Comparison of ENCODE assay signal across 29 mouse cellular contexts in the genomic region with DNA sequence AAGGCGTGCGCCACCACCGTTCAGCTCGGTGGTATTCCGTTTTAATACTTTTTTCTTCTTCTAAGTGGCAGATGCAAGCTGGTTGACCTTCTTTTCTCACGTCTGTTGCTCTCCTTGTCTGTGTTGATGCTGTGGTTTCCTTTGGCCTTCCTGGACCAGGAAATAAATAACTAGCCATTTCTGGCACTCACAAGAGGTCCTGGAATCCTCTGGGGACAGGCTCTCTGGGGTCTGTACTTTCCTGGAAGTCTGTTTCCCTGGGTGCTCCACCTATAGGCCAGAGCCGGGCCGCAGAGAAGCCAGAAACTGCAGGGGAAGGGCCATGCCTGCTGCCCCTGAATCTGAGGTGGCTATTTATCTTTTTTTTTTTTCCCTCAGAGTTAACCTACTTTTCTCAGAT. TPM values are rescaled to one million over a fixed set of nuclear protein-coding genes. Genes with fewer than 3 reads are reported as not detected.
DNase-seq lines count a peak whose midpoint lies in the region; ATAC-seq and TF ChIP-seq lines count a peak whose summit lies in the region.
"Had no signal": no experiment of that assay in that cellular context is flagged by ENCODE, and none has a peak within 500 bp of the region (broad histone marks: within the 10 kb centered on the region; RNA-seq: fewer than 3 reads in every experiment).

No protein-coding gene starts in this region.

- DNase-seq in adrenal gland, adult (ENCODE audit: inconsistent age in 2 of 2, low spot score in 1 of 2) = peak; percentile 9 to 60
- DNase-seq in adrenal gland, postnatal 36 days = no peak
- DNase-seq in kidney, adult 2 months = peak; percentile 44
- DNase-seq in kidney, adult 18-20 months = no peak
- no peak for DNase-seq in lung, postnatal 36 days
- DNase-seq in 416B (ENCODE audit: low read depth) = peak; percentile 47
- no peak for DNase-seq in cerebellum, adult 8-10 months
- DNase-seq: adrenal gland, postnatal 14 days; cerebellum, adult 18-20 months; cerebellum, postnatal 25 days; forebrain, postnatal 0 days; gastrocnemius, postnatal 10 days; kidney, adult 8-10 months; layer of hippocampus, adult 9-11 months; liver; lung, adult 2 months; lung, postnatal 4 days; midbrain, embryonic 14.5 days; right cerebral cortex, postnatal 25 days; spleen, adult 18-20 months had no signal

- H3K4me1 ChIP-seq in kidney, adult 2 months (ENCODE audit: control insufficient read depth, insufficient read depth, low read length) = 0 out of 2 replicates have a peak, but pooled peaks cover 5% of the 10 kb centered on the region
- H3K4me1 ChIP-seq in lung, embryonic 16.5 days (replicated peaks; ENCODE audit: control insufficient read depth, insufficient read depth, low read length) = peaks cover 9% of the 10 kb centered on the region

- no peaks in the 10 kb centered on the region for H3K9me3 ChIP-seq in lung, embryonic 16.5 days (ENCODE audit: control insufficient read depth, low read length)
- H3K9me3 ChIP-seq: embryonic facial prominence, embryonic 10.5 days; embryonic facial prominence, embryonic 15.5 days; forebrain, embryonic 12.5 days; heart, embryonic 12.5 days; megakaryocyte, embryonic 14.5 days had no signal

- H3K27ac ChIP-seq in kidney, adult 2 months (ENCODE audit: insufficient read depth, low read depth, low read length) = no peak overlapping the region
- peak overlapping the region; percentile 14; the same call in 1 of the 2 replicates for H3K27ac ChIP-seq in lung, embryonic 16.5 days (ENCODE audit: low read length)
- H3K27ac ChIP-seq: embryonic facial prominence, embryonic 10.5 days; embryonic facial prominence, embryonic 15.5 days; forebrain, embryonic 12.5 days; liver, embryonic 14.5 days had no signal

- no peaks in the 10 kb centered on the region for H3K27me3 ChIP-seq in kidney, adult 2 months (replicated peaks; ENCODE audit: control insufficient read depth, insufficient read depth, low read length)
- H3K27me3 ChIP-seq in lung, embryonic 16.5 days (ENCODE audit: control insufficient read depth, insufficient read depth, low read depth, low read length) = no peaks in the 10 kb centered on the region
- H3K27me3 ChIP-seq: embryonic facial prominence, embryonic 15.5 days; forebrain, embryonic 12.5 days; heart, embryonic 12.5 days; Patski had no signal

- no peak for TF ChIP-seq POLR2A in kidney, adult 2 months (IDR thresholded peaks at IDR 0.05; ENCODE audit: low read depth, low read length)

- no peak overlapping the region for H3K9ac ChIP-seq in lung, embryonic 16.5 days (ENCODE audit: low read length)
- H3K9ac ChIP-seq: embryonic facial prominence, embryonic 15.5 days; forebrain, embryonic 12.5 days; forebrain, postnatal 0 days; heart, embryonic 12.5 days; liver, embryonic 14.5 days had no signal

- ATAC-seq in lung, embryonic 16.5 days (ENCODE audit: low read depth) = no peak
- ATAC-seq: forebrain, postnatal 0 days; hindbrain, embryonic 16.5 days; Patski had no signal

- no peak for TF ChIP-seq CTCF in kidney, adult 2 months (conservative IDR thresholded peaks at IDR 0.05; ENCODE audit: insufficient read depth, insufficient read length, low read depth, low read length)

- no peak overlapping the region for H3K4me3 ChIP-seq in kidney, adult 2 months (ENCODE audit: insufficient read depth, low read depth, low read length)
- no peak overlapping the region for H3K4me3 ChIP-seq in lung, embryonic 16.5 days (ENCODE audit: low read length)
- H3K4me3 ChIP-seq: embryonic facial prominence, embryonic 10.5 days; embryonic facial prominence, embryonic 15.5 days; forebrain, embryonic 12.5 days; heart, embryonic 12.5 days; megakaryocyte, embryonic 14.5 days had no signal

- H3K4me2 ChIP-seq in lung, embryonic 16.5 days (ENCODE audit: low read depth, low read length) = no peak overlapping the region
- H3K4me2 ChIP-seq: embryonic facial prominence, embryonic 15.5 days; forebrain, embryonic 12.5 days; heart, embryonic 12.5 days had no signal

- 59% methylated on average over 8 of the region's 8 CpGs for WGBS in kidney, adult 2 months
- 55% methylated on average over 8 of the region's 8 CpGs for WGBS in lung, embryonic 16.5 days

- no peaks in the 10 kb centered on the region for H3K36me3 ChIP-seq in kidney, adult 2 months (ENCODE audit: control insufficient read depth, insufficient read depth, low read length)
- H3K36me3 ChIP-seq in lung, embryonic 16.5 days (ENCODE audit: control insufficient read depth, insufficient read depth, low read length) = no peaks in the 10 kb centered on the region
- H3K36me3 ChIP-seq: embryonic facial prominence, embryonic 10.5 days; embryonic facial prominence, embryonic 15.5 days; forebrain, embryonic 12.5 days; heart, embryonic 12.5 days had no signal

RNA-seq across cellular contexts. Expression of a gene that starts 8.9 kb away (rescaled TPM):
- total RNA-seq in adrenal gland, postnatal 36 days (2021) = 1 to 10 TPM; 5.4 to 6.3 TPM
- polyA plus RNA-seq in kidney, adult 2 months (2012; rRNA removed) = 3.6 TPM in 2 replicates
- polyA plus RNA-seq in lung, embryonic 16.5 days (2015; fragmentation: Nextera tagmentation; extraction: Ambion mirVana) = 5.3 and 6.2 TPM in 2 replicates

RNA-seq across cellular contexts. Expression of a gene that starts 24.0 kb away (rescaled TPM):
- 10 to 100 TPM; 66.4 to 83.1 TPM for total RNA-seq in adrenal gland, postnatal 36 days (2021)
- 22.1 and 24.5 TPM in 2 replicates for polyA plus RNA-seq in kidney, adult 2 months (2012; rRNA removed)
- 33.3 and 33.4 TPM in 2 replicates for polyA plus RNA-seq in lung, embryonic 16.5 days (2015; fragmentation: Nextera tagmentation; extraction: Ambion mirVana)

Comparison
In these comparisons a context has a peak if more than half of its experiments do, and no peak if none do; other contexts are left out.
1. DNase-seq: peak in adrenal gland, adult (2 of 2), kidney, adult 2 months (single experiment) and 416B (single experiment); none in adrenal gland, postnatal 36 days (0 of 2), kidney, adult 18-20 months (single experiment), lung, postnatal 36 days (single experiment) and cerebellum, adult 8-10 months (single experiment).